Mouse (Mus musculus): Measurements from ENCODE around the gene Rnf40. TPM values are rescaled to one million over a fixed set of nuclear protein-coding genes. Genes with fewer than 3 reads are reported as not detected.
A peak's percentile ranks its signal among the peaks of the same experiment; 100 is the strongest.

Rnf40 gene
- total and polyA plus RNA-seq, 2 experiments from 2014 or later, result 33.6 to 36.2 TPM

DNA sequence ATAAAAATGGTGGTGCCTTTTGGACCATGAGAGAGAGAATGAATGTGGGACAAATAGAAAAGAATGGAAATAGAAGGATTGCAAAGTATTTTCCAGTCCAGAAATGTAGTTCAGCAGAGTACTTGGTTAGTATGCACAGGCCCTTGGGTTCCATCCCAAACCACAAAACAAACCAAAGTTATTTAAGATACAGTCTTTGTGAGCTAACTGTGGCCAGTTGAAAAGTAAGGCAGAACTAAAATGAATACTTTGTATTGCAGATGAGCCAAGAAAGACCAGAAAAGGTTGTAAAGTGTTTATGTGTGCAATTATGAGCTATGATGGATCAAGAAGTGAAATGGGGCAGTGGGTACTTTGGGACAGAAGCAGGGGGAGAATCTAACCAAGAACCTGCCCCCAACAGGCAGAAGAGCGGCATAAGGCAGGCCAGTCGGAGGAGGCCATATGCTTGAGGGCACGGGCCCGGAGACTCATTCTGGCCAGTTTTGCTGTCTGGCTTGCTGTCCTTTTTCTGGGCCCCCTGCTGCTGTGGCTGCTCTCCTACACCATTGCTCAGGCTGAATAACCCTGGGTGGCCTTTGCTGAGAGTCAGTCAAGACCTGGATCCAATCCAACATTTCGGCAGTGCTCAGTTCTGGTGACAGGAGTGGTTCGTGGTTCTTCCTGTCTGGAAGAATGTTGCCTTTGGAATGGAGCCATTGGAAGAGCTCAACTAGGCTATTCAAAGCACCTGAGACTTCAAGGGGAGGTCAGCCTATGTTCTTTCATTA, 24.0 kb upstream of the Rnf40 start:
- no peak overlapping the region for H3K27ac ChIP-seq
- no peaks in the 10 kb centered on the region for H3K4me1 ChIP-seq (ENCODE audit: insufficient read depth, low read length)
- H3K4me2 ChIP-seq (ENCODE audit: low read depth, low read length), result no peak overlapping the region
- no peak overlapping the region for H3K9ac ChIP-seq (replicated peaks; ENCODE audit: low read length)
- DNase-seq (ENCODE audit: low spot score) (peak; percentile 58), ATAC-seq (no peak)
- H3K36me3 ChIP-seq (ENCODE audit: insufficient read depth, low read length), result peaks cover 17% of the 10 kb centered on the region
- H3K9me3 ChIP-seq (ENCODE audit: low read length), result no peaks in the 10 kb centered on the region
- H3K27me3 ChIP-seq (ENCODE audit: insufficient read depth, low read length), result no peaks in the 10 kb centered on the region
- peak; percentile 21; the same call in 1 of the 2 replicates for TF ChIP-seq CTCF (IDR thresholded peaks at IDR 0.05; ENCODE audit: low read depth)
- H3K4me3 ChIP-seq (ENCODE audit: low read length), result no peak overlapping the region
- 46% methylated on average over 6 of the region's 6 CpGs for WGBS

DNA sequence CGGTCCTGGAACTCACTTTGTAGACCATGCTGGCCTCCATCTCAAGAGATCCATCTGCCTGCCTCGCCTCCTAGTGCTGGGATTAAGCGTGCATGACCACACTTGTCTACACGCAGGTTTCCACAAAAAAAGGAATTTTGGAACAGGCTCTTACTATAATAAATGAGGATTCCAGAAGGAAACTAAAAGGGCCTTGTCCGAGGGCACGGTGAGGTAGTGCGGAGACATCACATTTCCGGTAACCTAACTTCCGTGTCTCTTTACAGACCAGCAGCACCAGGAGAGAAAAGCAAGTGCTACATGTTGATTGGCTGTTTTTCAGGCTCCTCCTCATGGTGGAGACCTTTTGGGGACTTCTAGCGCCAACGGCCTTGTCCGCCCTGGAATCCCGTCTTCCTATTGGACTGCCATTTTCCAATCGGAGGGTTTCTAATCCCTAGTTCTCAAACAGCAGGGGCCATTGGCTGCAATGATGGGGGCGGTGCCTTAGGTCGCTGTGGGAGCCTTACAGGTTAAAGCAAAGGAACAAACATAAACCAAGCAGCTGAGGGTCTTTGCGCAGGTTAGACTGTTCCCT, 15.6 kb upstream of the Rnf40 start, which contains the start of gene Phkg2:
TSS of gene Phkg2 (plus strand) at position 446 of the 577 bp plus-strand sequence.
- no peaks in the 10 kb centered on the region for H3K9me3 ChIP-seq (ENCODE audit: low read length)
- H3K36me3 ChIP-seq (ENCODE audit: insufficient read depth, low read length), result peaks cover 10% of the 10 kb centered on the region; the same call in 1 of the 2 replicates
- H3K4me2 ChIP-seq (ENCODE audit: low read depth, low read length), result peak within 1 kb of the TSS; percentile 74
- H3K4me1 ChIP-seq (ENCODE audit: insufficient read depth, low read length), result peaks cover 13% of the 10 kb centered on the region
- H3K9ac ChIP-seq (replicated peaks; ENCODE audit: low read length), result peak within 1 kb of the TSS; percentile 62
- no peaks in the 10 kb centered on the region for H3K27me3 ChIP-seq (ENCODE audit: insufficient read depth, low read length)
- H3K27ac ChIP-seq, result peak within 1 kb of the TSS; percentile 81
- WGBS, result under 1% methylated on average over 17 of the region's 17 CpGs
- DNase-seq (ENCODE audit: low spot score) (peak; percentile 98), ATAC-seq (peak; percentile 99)
- peak within 1 kb of the TSS; percentile 54 for H3K4me3 ChIP-seq (ENCODE audit: low read length)
- peak; percentile 16; the same call in 1 of the 2 replicates for TF ChIP-seq CTCF (IDR thresholded peaks at IDR 0.05; ENCODE audit: low read depth)

- Histone ChIP-seq H3K36me3 (ENCODE audit: insufficient read depth, low read length) (peaks cover 15% of the 10 kb centered on the region; the same call in 1 of the 2 replicates), H3K4me2 (ENCODE audit: low read depth, low read length) (peak overlapping the region; percentile 74), H3K27me3 (ENCODE audit: insufficient read depth, low read length) (no peaks in the 10 kb centered on the region), H3K9ac (replicated peaks; ENCODE audit: low read length) (peak overlapping the region; percentile 62), H3K4me3 (ENCODE audit: low read length) (peak overlapping the region; percentile 54), H3K9me3 (ENCODE audit: low read length) (no peaks in the 10 kb centered on the region), H3K27ac (peak overlapping the region; percentile 81), H3K4me1 (ENCODE audit: insufficient read depth, low read length) (peaks cover 13% of the 10 kb centered on the region)
- DNase-seq (ENCODE audit: low spot score) (no peak), ATAC-seq (no peak)
- no peak for TF ChIP-seq CTCF (IDR thresholded peaks at IDR 0.05; ENCODE audit: low read depth)
- under 1% methylated on average over 28 of the region's 28 CpGs for WGBS
Measured at GRCm38 (mm10) chr7:127573503-127574008, 15.0 kb upstream of the Rnf40 start.

GRCm38 (mm10) chr7:127574115-127574514, 14.5 kb upstream of the Rnf40 start:
- H3K4me3 ChIP-seq (ENCODE audit: low read length), result peak overlapping the region; percentile 54
- H3K9me3 ChIP-seq (ENCODE audit: low read length), result no peaks in the 10 kb centered on the region
- peak overlapping the region; percentile 74 for H3K4me2 ChIP-seq (ENCODE audit: low read depth, low read length)
- peaks cover 15% of the 10 kb centered on the region; the same call in 1 of the 2 replicates for H3K36me3 ChIP-seq (ENCODE audit: insufficient read depth, low read length)
- H3K27me3 ChIP-seq (ENCODE audit: insufficient read depth, low read length), result no peaks in the 10 kb centered on the region
- peak overlapping the region; percentile 81; the same call in 1 of the 2 replicates for H3K27ac ChIP-seq
- peak overlapping the region; percentile 62 for H3K9ac ChIP-seq (replicated peaks; ENCODE audit: low read length)
- WGBS, result 25% methylated on average over 7 of the region's 7 CpGs
- no peak for TF ChIP-seq CTCF (IDR thresholded peaks at IDR 0.05; ENCODE audit: low read depth)
- ATAC-seq, result no peak
- DNase-seq (ENCODE audit: low spot score), result no peak
- peaks cover 13% of the 10 kb centered on the region for H3K4me1 ChIP-seq (ENCODE audit: insufficient read depth, low read length)

DNA sequence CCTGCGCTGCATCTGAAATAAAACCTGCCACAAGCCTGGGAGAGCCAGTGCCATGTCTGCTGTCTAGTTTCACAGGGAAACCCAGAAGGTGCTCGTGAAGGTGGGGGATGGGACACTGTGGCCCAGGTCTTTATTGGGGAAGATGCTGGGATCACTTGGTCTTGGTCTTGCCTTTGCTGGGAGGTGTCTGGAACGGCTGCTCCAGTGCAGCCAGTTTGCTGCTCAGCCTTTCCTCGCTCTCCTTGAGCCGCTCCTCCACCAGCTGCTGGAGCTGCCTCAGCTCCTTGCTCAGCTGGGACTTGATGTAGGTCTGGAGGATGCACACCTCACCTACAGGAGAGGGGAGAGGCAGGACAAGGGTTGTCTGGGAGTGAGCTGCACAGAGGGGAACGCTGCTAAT, 5.3 kb upstream of the Rnf40 start:
- no peak overlapping the region for H3K4me2 ChIP-seq (ENCODE audit: low read depth, low read length)
- WGBS, result 93% methylated on average over 6 of the region's 6 CpGs
- no peaks in the 10 kb centered on the region for H3K9me3 ChIP-seq (ENCODE audit: low read length)
- H3K27me3 ChIP-seq (ENCODE audit: insufficient read depth, low read length), result no peaks in the 10 kb centered on the region
- TF ChIP-seq CTCF (IDR thresholded peaks at IDR 0.05; ENCODE audit: low read depth), result no peak
- no peak overlapping the region for H3K9ac ChIP-seq (replicated peaks; ENCODE audit: low read length)
- peaks cover 48% of the 10 kb centered on the region for H3K36me3 ChIP-seq (ENCODE audit: insufficient read depth, low read length)
- ATAC-seq (no peak), DNase-seq (ENCODE audit: low spot score) (no peak)
- H3K4me3 ChIP-seq (ENCODE audit: low read length), result no peak overlapping the region
- no peaks in the 10 kb centered on the region for H3K4me1 ChIP-seq (ENCODE audit: insufficient read depth, low read length)
- no peak overlapping the region for H3K27ac ChIP-seq

DNA sequence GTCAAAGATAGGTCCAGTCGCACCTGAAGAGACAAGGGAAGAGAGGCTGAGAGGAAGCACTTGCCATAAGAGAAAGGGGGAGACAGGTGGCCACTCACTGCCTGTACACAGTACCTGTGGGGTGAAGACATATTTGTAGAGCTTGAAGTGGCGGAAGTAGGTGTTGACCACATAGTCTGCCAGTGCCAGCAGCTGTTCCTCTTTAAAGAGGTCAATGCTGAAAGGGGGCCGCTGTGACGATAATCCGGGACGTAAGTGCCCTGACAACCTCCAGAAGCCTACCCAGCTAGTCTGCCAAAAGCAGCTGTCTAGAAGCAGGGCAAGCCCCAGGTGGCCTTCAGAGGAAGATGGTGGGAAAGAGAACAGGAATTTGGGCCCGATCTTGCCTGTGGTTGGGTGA, 3.5 kb upstream of the Rnf40 start:
- Histone ChIP-seq H3K27me3 (ENCODE audit: insufficient read depth, low read length) (no peaks in the 10 kb centered on the region), H3K4me2 (ENCODE audit: low read depth, low read length) (no peak overlapping the region), H3K36me3 (ENCODE audit: insufficient read depth, low read length) (peaks cover 38% of the 10 kb centered on the region), H3K9ac (replicated peaks; ENCODE audit: low read length) (no peak overlapping the region), H3K4me1 (ENCODE audit: insufficient read depth, low read length) (no peaks in the 10 kb centered on the region; the same call in 1 of the 2 replicates), H3K4me3 (ENCODE audit: low read length) (no peak overlapping the region), H3K27ac (no peak overlapping the region), H3K9me3 (ENCODE audit: low read length) (no peaks in the 10 kb centered on the region)
- TF ChIP-seq CTCF (IDR thresholded peaks at IDR 0.05; ENCODE audit: low read depth), result no peak
- DNase-seq (ENCODE audit: low spot score) (no peak), ATAC-seq (no peak)
- 84% methylated on average over 7 of the region's 7 CpGs for WGBS
